Mouse (Mus musculus) layer of hippocampus, adult 11-12 months (tissue): ENCODE results near the gene Vps25.
A peak's percentile ranks its signal among the peaks of the same experiment; 100 is the strongest.

ENCODE experiments used
- DNase-seq: peaks from one replicate; pipeline ENCODE4 v3.0.0; 2022; ENCODE audit warnings: low spot score

The Vps25 gene

DNA sequence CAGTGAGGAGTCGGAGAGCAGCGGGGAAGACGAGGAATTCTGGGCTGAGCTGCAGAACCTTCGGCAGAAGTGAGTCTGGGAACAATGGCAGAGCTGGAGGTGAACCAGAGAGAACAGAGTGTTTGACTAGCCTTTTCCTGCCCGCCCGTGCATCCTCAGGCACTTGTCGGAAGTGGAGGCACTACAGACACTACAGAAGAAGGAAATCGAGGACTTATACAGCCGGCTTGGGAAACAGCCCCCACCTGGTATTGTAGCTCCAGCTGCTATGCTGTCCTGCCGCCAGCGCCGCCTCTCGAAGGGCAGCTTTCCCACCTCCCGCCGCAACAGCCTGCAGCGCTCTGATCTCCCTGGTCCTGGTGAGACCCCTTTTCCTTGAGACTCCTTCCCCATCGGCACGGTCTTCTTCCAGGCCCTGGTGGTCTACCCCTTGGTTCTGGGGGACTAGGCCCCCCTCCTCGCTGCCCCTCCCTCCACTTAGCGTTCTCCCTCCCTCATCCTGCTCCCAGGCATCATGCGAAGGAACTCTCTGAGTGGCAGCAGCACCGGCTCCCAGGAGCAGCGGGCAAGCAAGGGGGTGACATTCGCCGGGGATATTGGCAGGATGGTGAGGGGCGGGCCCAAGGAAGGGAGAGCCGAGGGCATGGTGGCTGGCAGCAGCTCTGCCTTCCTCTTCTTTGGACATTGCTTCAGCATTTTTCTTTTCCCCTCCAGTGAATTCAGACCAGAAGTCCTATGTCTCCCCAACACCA, 23.0 kb downstream of the Vps25 start:
- DNase-seq, result no peak

DNA sequence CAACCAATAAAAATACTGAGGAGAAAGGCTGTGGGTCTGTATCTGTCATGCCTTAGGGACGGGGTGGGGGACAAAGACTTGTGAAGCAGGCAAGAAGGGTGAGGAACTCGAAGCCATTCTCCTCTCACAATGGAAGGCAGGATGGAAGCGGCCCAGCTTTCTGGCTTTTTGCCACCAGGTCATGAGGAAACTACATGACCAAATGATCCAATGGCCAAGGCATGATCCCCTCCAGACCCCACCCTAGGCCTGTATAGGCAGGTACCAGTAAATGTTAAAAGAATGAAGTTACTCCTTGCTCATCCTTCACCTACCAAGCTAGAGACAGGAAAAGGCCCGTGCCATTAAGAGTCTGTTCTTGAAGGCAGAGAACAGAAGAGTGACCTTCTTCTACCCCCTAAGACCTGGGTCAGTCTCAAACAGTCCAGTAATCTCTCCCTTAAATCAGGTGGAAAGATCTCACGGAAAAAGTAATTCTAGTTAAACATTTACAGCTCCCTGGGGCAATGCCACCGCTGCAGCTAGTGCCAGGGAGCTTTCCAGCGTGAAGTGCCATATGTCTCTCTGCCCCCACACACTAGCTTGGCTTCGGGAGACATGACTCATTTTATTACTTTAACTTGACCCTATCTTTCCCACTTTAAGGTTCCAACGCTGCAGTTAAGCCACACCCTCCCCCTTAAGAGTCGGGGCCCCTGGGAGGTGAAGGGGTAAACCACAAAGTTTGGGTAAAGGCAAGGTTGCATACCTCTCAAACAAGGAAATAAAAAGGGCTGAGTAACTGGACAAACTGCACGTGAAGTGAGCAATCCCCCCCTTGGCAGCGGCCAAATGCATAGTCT, 24.1 kb downstream of the Vps25 start:
- peak; percentile 39 for DNase-seq

GRCm38 (mm10) chr11:101278223-101279192, 25.0 kb downstream of the Vps25 start, which contains the start of the genes Cntd1 and Coa3:
Cntd1 (plus strand) TSS chr11:101279012.
Coa3 (minus strand) TSS chr11:101279114.
- peak; percentile 84 for DNase-seq

DNA sequence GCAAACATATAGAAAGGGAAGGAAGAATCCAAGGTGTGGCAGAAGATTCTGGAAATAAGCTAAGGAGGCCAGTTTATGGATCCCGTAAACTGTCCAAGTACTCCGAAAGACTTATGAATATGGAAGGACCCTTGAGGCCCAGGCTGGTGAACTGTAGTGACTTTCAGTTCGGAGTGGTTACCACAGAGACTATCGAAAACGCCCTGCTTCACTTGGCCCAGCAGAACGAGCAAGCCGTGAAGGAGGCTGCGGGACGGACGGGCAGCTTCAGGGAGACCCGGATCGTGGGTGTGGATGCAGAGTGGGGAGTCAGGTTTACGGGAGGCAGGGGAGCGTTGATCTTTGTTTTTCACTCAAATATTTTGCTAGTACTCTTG, 25.7 kb downstream of the Vps25 start:
- no peak for DNase-seq

- DNase-seq, result no peak
Measured at GRCm38 (mm10) chr11:101280837-101281236, 27.3 kb downstream of the Vps25 start.

GRCm38 (mm10) chr11:101282896-101283295, 29.4 kb downstream of the Vps25 start:
- DNase-seq, result no peak

DNA sequence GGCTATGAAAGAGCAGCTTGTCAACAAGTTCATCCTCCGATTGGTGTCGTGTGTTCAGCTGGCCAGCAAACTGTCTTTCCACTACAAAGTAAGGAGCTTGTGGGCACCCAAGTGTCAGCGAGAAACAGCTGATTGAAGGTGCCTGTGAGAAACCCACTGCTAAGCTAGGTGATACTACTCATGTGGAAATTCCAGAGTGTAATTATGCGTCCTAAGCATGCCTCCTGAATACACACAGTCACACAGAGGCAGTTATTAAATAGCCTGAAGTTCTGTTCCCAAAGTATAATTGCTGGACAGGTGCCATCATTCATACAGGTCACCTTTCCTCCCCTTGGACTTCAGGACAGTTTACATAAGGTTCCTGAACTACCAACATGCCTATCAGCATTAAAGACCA, 30.3 kb downstream of the Vps25 start:
- no peak for DNase-seq

DNA sequence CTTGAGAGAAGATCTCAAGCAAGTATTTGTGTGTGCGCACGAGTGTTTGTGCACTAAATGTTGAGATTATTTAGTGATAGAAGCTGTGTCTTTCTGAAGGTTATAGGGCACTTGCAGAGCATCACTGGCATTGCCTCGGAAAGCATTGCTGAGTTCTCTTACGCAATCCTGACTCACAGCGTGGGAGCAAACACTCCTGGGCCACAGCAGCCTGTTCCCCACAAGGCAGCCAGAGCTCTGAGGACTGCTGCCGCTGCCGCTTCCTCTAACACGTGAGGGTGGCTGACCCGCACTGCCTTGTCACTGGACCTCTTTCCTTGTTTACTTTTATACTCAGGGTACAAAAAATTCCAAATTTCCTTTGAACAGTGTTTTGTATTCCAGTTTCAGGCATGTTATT, 33.8 kb downstream of the Vps25 start:
- DNase-seq, result peak; percentile 32

GRCm38 (mm10) chr11:101291231-101291630, 37.7 kb downstream of the Vps25 start:
- DNase-seq, result no peak

DNA sequence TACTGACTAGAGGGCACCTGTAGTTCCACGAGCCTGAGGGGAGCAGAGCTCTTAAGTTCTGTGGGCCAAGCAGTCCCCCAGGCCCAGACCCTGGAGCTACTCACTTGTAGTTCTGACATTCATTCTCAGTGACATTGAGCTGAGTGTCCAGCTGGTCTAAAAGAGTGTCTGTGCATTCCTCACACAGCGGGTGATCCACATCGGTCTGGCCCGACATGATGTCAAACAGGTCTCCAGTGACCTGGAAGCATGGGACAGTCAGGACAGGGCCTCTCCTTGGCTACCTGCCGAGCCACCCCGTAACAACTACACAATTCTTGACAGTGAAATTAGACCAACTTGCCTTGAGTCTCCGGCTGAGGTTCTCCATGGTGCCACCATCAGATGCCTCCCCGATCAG, 41.7 kb downstream of the Vps25 start:
- DNase-seq, result no peak

DNA sequence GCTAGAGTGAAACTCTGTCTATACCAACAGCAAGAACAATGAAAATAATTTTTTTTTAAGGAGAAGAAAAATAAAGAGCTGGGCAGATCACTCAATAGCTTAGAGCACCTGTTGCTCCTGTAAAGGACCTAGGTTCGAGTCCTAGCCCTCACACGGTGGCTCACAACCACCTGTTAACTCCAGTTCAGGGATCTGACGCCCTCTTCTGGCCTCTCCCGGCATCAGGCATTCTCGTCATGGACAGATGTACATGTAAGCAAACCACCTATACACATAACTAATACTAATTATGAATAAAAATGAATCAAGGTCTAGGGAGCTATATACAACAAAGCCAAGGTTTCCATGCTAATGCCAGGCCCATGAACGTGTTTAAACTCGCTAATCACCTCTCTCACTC, 47.4 kb downstream of the Vps25 start:
- DNase-seq, result no peak

GRCm38 (mm10) chr11:101301299-101302003, 47.9 kb downstream of the Vps25 start:
- DNase-seq, result no peak

GRCm38 (mm10) chr11:101302004-101302798, 48.7 kb downstream of the Vps25 start, which contains the start of gene Becn1:
Becn1 (minus strand) TSS chr11:101302286.
- peak; percentile 98 for DNase-seq

DNA sequence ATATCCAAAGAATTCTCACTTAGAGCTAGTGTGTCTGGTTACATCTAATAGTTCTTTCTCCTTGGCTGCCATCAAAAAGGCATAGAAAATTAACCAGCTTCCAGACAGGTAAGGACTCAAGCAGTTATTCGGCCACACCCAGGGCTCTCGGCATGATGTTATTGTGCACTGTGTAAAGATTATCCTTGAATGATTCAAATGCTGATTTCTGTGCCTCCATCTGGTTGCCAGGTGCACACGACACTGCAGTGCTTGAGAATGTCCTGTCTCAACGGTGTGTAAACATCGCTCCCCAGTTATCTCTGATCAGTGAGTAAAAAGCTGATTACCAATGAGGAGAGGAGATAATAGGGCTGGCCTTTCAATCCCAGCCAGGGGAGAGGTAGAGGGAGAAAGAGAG, 54.2 kb downstream of the Vps25 start:
- no peak for DNase-seq
